Mouse (Mus musculus): ENCODE results near the gene Hes7.

DNA sequence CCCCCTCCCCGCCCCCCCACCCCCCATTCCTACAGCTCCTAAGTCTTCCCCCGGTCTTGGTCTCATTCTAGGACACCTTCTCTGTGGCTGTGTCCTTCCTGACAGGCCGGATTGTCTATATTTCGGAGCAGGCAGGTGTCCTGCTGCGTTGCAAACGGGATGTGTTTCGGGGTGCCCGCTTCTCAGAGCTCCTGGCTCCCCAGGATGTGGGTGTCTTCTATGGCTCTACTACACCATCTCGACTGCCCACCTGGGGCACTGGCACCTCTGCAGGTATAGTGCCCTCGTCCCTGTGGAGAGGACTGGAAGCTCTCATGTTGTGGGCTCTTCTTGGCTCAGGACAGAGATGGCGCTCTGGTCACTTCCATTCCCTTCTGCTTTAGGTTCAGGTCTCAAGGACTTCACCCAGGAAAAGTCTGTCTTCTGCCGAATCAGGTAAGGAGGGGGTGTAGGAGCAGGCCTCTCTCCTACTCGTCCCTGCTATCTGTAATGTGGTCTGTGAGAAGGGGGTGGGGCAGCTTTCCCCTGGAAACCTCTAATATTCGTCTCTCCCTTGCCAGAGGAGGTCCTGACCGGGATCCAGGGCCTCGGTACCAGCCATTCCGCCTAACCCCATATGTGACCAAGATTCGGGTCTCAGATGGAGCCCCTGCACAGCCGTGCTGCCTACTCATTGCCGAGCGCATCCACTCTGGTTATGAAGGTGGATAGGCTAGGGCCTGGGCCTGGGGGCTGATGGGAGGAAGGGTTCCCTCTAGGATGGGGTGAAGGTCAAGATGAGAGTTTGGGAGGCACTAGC is 18.4 kb upstream of the Hes7 start:
- TF ChIP-seq GATA1 (IDR thresholded peaks at IDR 0.05; ENCODE audit: borderline replicate concordance, low read length) (no peak), FLI1 (IDR thresholded peaks at IDR 0.05; ENCODE audit: low read length) (no peak)

All from megakaryocyte, embryonic 14.5 days (primary cell).